Mouse (Mus musculus): ENCODE data around the gene Syn2.

- TF ChIP-seq POLR2A (IDR thresholded peaks at IDR 0.05; ENCODE audit: extremely low read depth, insufficient read depth, low read length) (no peak), CTCF (IDR thresholded peaks at IDR 0.05; ENCODE audit: low read depth, low read length) (no peak)
These were observed 26.5 kb downstream of the Syn2 start for GRCm38 (mm10) chr6:115161175-115161574.
